Mouse (Mus musculus): Measurements from ENCODE around the gene Shc1.

GRCm38 (mm10) chr3:89395806-89396653 is 22.2 kb upstream of the Shc1 start:
- TF ChIP-seq CTCF (IDR thresholded peaks at IDR 0.05; ENCODE audit: control insufficient read depth, insufficient read depth, low read length), result peak; percentile 87
- no peak for TF ChIP-seq POLR2A (IDR thresholded peaks at IDR 0.05; ENCODE audit: borderline replicate concordance, control insufficient read depth, low read depth, low read length)

Data from bone marrow, adult 2 months (tissue).